Mouse (Mus musculus) forebrain, embryonic 13.5 days (tissue): Measurements from ENCODE around the gene Aak1. TPM values are rescaled to one million over a fixed set of nuclear protein-coding genes. Genes with fewer than 3 reads are reported as not detected.
"Not testable (repeated sequence)": the region's sequence is repeated elsewhere in the genome, so short reads cannot be mapped to it uniquely, and the experiment has no call there.

Experiments
- ATAC-seq: fragments of 200-750 bp; cut with Nextera tagmentation; 2 replicates; pipeline ENCODE4 v1.8.0; 2017
- H3K27ac ChIP-seq: fragments of 300-500 bp; sonication (generic); 2 replicates; pipeline ENCODE4 v1.5.1; 2015; ENCODE audit warnings: inconsistent platforms, mild to moderate bottlenecking, moderate library complexity
- H3K27me3 ChIP-seq: fragments of 300-500 bp; sonication (generic); 2 replicates; pipeline ENCODE4 v1.6.1; 2015; ENCODE audit warnings: mild to moderate bottlenecking, inconsistent platforms
- H3K36me3 ChIP-seq: fragments of 300-500 bp; sonication (generic); 2 replicates; pipeline ENCODE4 v1.6.1; 2015; ENCODE audit warnings: mild to moderate bottlenecking, inconsistent platforms; ENCODE audit not compliant: poor library complexity, severe bottlenecking
- H3K4me1 ChIP-seq: fragments of 300-500 bp; sonication (generic); 2 replicates; pipeline ENCODE4 v1.6.1; 2015; ENCODE audit warnings: inconsistent platforms
- H3K4me2 ChIP-seq: fragments of 300-500 bp; sonication (generic); 2 replicates; pipeline ENCODE4 v1.6.1; 2015; ENCODE audit warnings: inconsistent platforms, mild to moderate bottlenecking, moderate library complexity
- H3K4me3 ChIP-seq: fragments of 300-500 bp; sonication (generic); 2 replicates; pipeline ENCODE4 v1.5.1; 2015; ENCODE audit warnings: mild to moderate bottlenecking, inconsistent platforms
- H3K9ac ChIP-seq: fragments of 300-500 bp; sonication (generic); 2 replicates; pipeline ENCODE4 v1.6.1; 2015; ENCODE audit warnings: mild to moderate bottlenecking, inconsistent platforms
- H3K9me3 ChIP-seq: fragments of 300-500 bp; sonication (generic); replicated peaks from 2 replicates; pipeline ENCODE4 v1.6.1; 2016; ENCODE audit warnings: inconsistent platforms
- whole genome bisulfite sequencing: fragments of 180-500 bp; shearing (Covaris S2); methylation state at CpG from one replicate; pipeline ENCODE4 v1.1.7; 2015; 5-methylcytosine and 5-hydroxymethylcytosine counted together
- polyA plus RNA-seq: library from polyadenylated mRNA; unstranded; fragments of >200 nt; fragmentation: Nextera tagmentation; extraction: Ambion mirVana; gene quantifications from 2 replicates; pipeline ENCODE4 v1.2.1, GENCODE M21; 2015

The Aak1 gene
- polyA plus RNA-seq, 1 experiment from 2014 or later, result 24.3 TPM

- no peak overlapping the region for H3K9ac ChIP-seq
- no peaks in the 10 kb centered on the region for H3K36me3 ChIP-seq
- H3K27ac ChIP-seq, result no peak overlapping the region
- WGBS, result 71% methylated on average over 4 of the region's 4 CpGs
- H3K4me2 ChIP-seq, result no peak overlapping the region
- no peak overlapping the region for H3K4me3 ChIP-seq
- peaks cover 4% of the 10 kb centered on the region; the same call in 1 of the 2 replicates for H3K9me3 ChIP-seq
- H3K4me1 ChIP-seq, result peaks cover 25% of the 10 kb centered on the region
- H3K27me3 ChIP-seq, result no peaks in the 10 kb centered on the region
- ATAC-seq, result no peak
These were observed 191.7 kb downstream of the Aak1 start for GRCm38 (mm10) chr6:87040971-87041370.

GRCm38 (mm10) chr6:87041431-87041830 is 192.1 kb downstream of the Aak1 start:
- ATAC-seq, result no peak
- no peak overlapping the region; the same call in 1 of the 2 replicates for H3K27ac ChIP-seq
- H3K4me2 ChIP-seq, result peak overlapping the region; percentile 74
- no peaks in the 10 kb centered on the region for H3K36me3 ChIP-seq
- WGBS, result 81% methylated on average over 7 of the region's 7 CpGs
- no peak overlapping the region for H3K4me3 ChIP-seq
- H3K27me3 ChIP-seq, result no peaks in the 10 kb centered on the region
- peaks cover 4% of the 10 kb centered on the region; the same call in 1 of the 2 replicates for H3K9me3 ChIP-seq
- H3K4me1 ChIP-seq, result peaks cover 25% of the 10 kb centered on the region
- H3K9ac ChIP-seq, result no peak overlapping the region

- 1% methylated on average over 11 of the region's 11 CpGs for WGBS
- Histone ChIP-seq H3K27me3 (no peaks in the 10 kb centered on the region), H3K4me3 (peak overlapping the region; percentile 92), H3K27ac (peak overlapping the region; percentile 94), H3K36me3 (no peaks in the 10 kb centered on the region), H3K4me1 (peaks cover 25% of the 10 kb centered on the region), H3K9ac (peak overlapping the region; percentile 95), H3K4me2 (peak overlapping the region; percentile 74), H3K9me3 (peaks cover 1% of the 10 kb centered on the region; the same call in 1 of the 2 replicates)
- peak; percentile 11 for ATAC-seq
These were observed 192.7 kb downstream of the Aak1 start for GRCm38 (mm10) chr6:87042004-87042336.

DNA sequence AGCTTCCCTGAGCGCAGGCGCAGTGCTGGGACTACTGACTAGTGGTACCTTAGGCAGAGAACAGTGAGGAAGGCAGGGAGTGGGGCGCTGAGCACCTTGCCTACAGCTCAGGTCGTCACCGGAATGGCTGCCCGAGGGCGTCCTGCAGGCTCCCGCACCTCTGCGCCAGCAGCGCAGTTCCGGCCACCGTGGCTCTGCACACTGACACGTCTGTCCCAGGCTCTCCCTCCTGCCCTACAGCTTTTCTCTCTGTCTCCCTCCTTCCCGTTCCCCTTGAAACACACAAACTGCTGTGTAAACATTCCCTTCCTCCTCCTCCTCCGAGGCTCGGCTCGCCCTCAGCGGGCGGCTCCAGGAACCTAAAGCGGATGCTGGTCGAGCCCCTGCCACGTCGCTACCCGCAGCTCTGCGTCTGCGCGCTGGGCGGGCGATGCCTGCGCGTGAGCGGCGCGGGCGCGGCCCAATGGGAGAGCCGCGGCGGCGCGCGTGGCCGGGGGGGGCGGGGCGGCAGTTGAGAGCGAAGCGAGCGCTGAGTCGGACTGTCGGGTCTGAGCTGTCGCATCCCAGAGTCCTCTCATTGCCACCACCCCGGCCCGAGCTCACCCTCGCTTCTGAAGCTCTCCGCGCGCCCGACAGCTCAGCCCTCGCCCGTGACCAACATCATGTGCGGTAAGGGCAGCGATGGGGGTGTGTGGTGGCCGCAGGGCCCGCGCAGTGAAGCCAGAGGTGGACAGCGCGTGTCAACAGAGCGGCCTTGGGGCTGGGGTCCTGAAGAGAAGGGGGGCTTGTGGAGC is 193.2 kb downstream of the Aak1 start, which contains the start of gene Gfpt1:
Gfpt1 (plus strand) TSS at position 510 of the 794 bp plus-strand sequence.
- peak within 1 kb of the TSS; percentile 92 for H3K4me3 ChIP-seq
- H3K4me1 ChIP-seq, result peaks cover 25% of the 10 kb centered on the region
- H3K9ac ChIP-seq, result peak within 1 kb of the TSS; percentile 95
- H3K27me3 ChIP-seq, result no peaks in the 10 kb centered on the region
- peak within 1 kb of the TSS; percentile 74 for H3K4me2 ChIP-seq
- ATAC-seq, result peak; percentile 98
- under 1% methylated on average over 60 of the region's 68 CpGs for WGBS
- H3K27ac ChIP-seq, result peak within 1 kb of the TSS; percentile 94
- H3K36me3 ChIP-seq, result no peaks in the 10 kb centered on the region
- no peaks in the 10 kb centered on the region for H3K9me3 ChIP-seq

GRCm38 (mm10) chr6:87043131-87043516 is 193.8 kb downstream of the Aak1 start:
- 0 out of 2 replicates have a peak, but pooled peaks have one; percentile 6 for ATAC-seq
- peaks cover 25% of the 10 kb centered on the region for H3K4me1 ChIP-seq
- no peaks in the 10 kb centered on the region for H3K9me3 ChIP-seq
- no peaks in the 10 kb centered on the region for H3K27me3 ChIP-seq
- H3K4me3 ChIP-seq, result peak overlapping the region; percentile 92
- H3K27ac ChIP-seq, result peak overlapping the region; percentile 94
- WGBS, result 1% methylated on average over 9 of the region's 9 CpGs
- peaks cover 1% of the 10 kb centered on the region; the same call in 1 of the 2 replicates for H3K36me3 ChIP-seq
- peak overlapping the region; percentile 95 for H3K9ac ChIP-seq
- peak overlapping the region; percentile 74 for H3K4me2 ChIP-seq

- H3K4me2 ChIP-seq, result no peak overlapping the region
- H3K36me3 ChIP-seq, result peaks cover 7% of the 10 kb centered on the region; the same call in 1 of the 2 replicates
- H3K27ac ChIP-seq, result no peak overlapping the region
- H3K9me3 ChIP-seq, result no peaks in the 10 kb centered on the region
- no peak overlapping the region for H3K4me3 ChIP-seq
- no peak overlapping the region for H3K9ac ChIP-seq
- H3K4me1 ChIP-seq, result peaks cover 25% of the 10 kb centered on the region
- ATAC-seq, result no peak
- no peaks in the 10 kb centered on the region for H3K27me3 ChIP-seq
- WGBS, result 86% methylated on average over 2 of the region's 2 CpGs
These were observed 195.6 kb downstream of the Aak1 start for GRCm38 (mm10) chr6:87044895-87045294.

DNA sequence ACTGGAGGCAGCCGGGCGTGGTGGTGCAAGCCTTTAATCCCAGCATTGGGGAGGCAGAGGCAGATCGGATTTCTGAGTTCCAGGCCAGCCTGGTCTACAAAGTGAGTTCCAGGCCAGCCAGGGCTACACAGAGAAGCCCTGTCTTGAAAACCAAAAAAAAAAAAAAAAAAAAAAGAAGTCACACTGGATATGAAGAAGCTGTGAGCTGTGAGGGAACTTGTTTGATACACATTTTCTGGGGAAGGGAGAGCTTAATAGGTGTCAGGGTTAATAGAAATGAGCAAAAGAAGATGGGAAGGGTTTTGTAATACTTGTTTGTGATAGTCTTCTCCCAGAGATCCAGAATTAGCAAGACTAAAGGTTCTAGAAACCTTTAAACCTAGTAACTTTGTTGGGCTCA is 196.2 kb downstream of the Aak1 start:
- Histone ChIP-seq H3K9ac (no peak overlapping the region), H3K4me1 (peaks cover 25% of the 10 kb centered on the region), H3K4me3 (no peak overlapping the region), H3K9me3 (no peaks in the 10 kb centered on the region), H3K27ac (no peak overlapping the region), H3K36me3 (peaks cover 7% of the 10 kb centered on the region; the same call in 1 of the 2 replicates), H3K27me3 (no peaks in the 10 kb centered on the region), H3K4me2 (no peak overlapping the region)
- no peak for ATAC-seq
- 66% methylated on average over 3 of the region's 3 CpGs for WGBS

DNA sequence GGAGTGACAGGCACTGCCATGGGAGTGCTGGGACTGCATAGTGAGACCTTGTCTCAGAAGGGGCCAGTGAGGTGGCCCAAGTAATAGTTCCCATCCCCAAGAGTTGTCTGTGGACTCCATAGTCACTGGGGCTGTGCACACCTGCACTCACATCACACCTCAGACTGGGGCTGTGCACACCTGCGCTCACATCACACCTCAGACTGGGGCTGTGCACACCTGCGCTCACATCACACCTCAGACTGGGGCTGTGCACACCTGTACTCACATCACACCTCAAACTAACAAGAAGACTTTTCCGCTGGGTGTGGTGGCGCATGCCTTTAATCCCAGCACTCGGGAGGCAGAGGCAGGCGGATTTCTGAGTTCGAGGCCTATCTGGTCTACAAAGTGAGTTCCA is 199.4 kb downstream of the Aak1 start:
- WGBS, result 98% methylated on average over 7 of the region's 7 CpGs
- H3K36me3 ChIP-seq, result peaks cover 32% of the 10 kb centered on the region
- H3K4me3 ChIP-seq, ATAC-seq, H3K9me3 ChIP-seq, H3K9ac ChIP-seq, H3K4me2 ChIP-seq, H3K27ac ChIP-seq, H3K27me3 ChIP-seq: not testable (repeated sequence)
- H3K4me1 ChIP-seq, result peaks cover 10% of the 10 kb centered on the region

- Histone ChIP-seq H3K9ac (no peak overlapping the region), H3K27ac (no peak overlapping the region), H3K9me3 (no peaks in the 10 kb centered on the region), H3K27me3 (no peaks in the 10 kb centered on the region), H3K4me1 (no peaks in the 10 kb centered on the region), H3K4me3 (no peak overlapping the region), H3K36me3 (peaks cover 59% of the 10 kb centered on the region), H3K4me2 (no peak overlapping the region)
- WGBS, result 94% methylated on average over 10 of the region's 10 CpGs
- ATAC-seq, result no peak
These were observed 202.6 kb downstream of the Aak1 start for GRCm38 (mm10) chr6:87051886-87052425.

Other genes starting within 250 kb of the Aak1 start
- gene Asprv1, start 221.4 kb upstream of the Aak1 start, polyA plus RNA-seq, result 0.45 and 0.67 TPM in 2 replicates
- gene Mxd1, start 180.4 kb upstream of the Aak1 start, polyA plus RNA-seq, result 19.5 and 21.3 TPM in 2 replicates
- gene Snrnp27, start 165.0 kb upstream of the Aak1 start, polyA plus RNA-seq, result 126 and 145 TPM in 2 replicates
- 41.2 and 42.5 TPM in 2 replicates for gene Gmcl1, start 116.1 kb upstream of the Aak1 start, polyA plus RNA-seq
- 2.9 and 3.2 TPM in 2 replicates for gene Anxa4, start 55.9 kb upstream of the Aak1 start, polyA plus RNA-seq
- 91.9 and 99.1 TPM in 2 replicates for gene Nfu1, start 159.7 kb downstream of the Aak1 start, polyA plus RNA-seq
- gene Gfpt1, start 193.3 kb downstream of the Aak1 start, polyA plus RNA-seq, result 17.3 and 17.9 TPM in 2 replicates